Mouse (Mus musculus) cortical plate, adult 2 months (tissue): ENCODE results near the gene Nr1i3. TPM values are rescaled to one million over a fixed set of nuclear protein-coding genes. Genes with fewer than 3 reads are reported as not detected.

Experiments
- H3K27ac ChIP-seq: fragments of 200-500 bp; 2 replicates; pipeline ENCODE4 v1.5.1; 2012; ENCODE audit warnings: low read length, control low read depth, inconsistent platforms; ENCODE audit not compliant: insufficient read depth
- H3K4me1 ChIP-seq: fragments of 200-500 bp; 2 replicates; pipeline ENCODE4 v1.6.1; 2011; ENCODE audit warnings: low read length; ENCODE audit not compliant: control insufficient read depth, insufficient read depth
- H3K4me3 ChIP-seq: fragments of 200-500 bp; 2 replicates; pipeline ENCODE4 v1.5.1; 2011; ENCODE audit warnings: mild to moderate bottlenecking, low read length, control low read depth; ENCODE audit not compliant: insufficient read depth
- CTCF ChIP-seq: fragments of 200-500 bp; IDR thresholded peaks from 2 replicates; pipeline ENCODE4 v1.5.1; 2011; ENCODE audit warnings: mild to moderate bottlenecking, control low read depth, low read length; ENCODE audit not compliant: insufficient read depth; ENCODE audit errors: extremely low read depth
- POLR2A ChIP-seq: fragments of 200-500 bp; IDR thresholded peaks from 2 replicates; pipeline ENCODE4 v1.6.1; 2011; ENCODE audit warnings: mild to moderate bottlenecking, low read length, control low read depth; ENCODE audit not compliant: insufficient read depth; ENCODE audit errors: extremely low read depth
- polyA plus RNA-seq: library from polyadenylated mRNA; depleted of rRNA; stranded (reverse); fragments of >200 nt; gene quantifications from 2 replicates; pipeline ENCODE4 v1.2.3, GENCODE M21; 2012; rRNA removed

Nr1i3 gene
- polyA plus RNA-seq, 1 experiment = 0.15 TPM

DNA sequence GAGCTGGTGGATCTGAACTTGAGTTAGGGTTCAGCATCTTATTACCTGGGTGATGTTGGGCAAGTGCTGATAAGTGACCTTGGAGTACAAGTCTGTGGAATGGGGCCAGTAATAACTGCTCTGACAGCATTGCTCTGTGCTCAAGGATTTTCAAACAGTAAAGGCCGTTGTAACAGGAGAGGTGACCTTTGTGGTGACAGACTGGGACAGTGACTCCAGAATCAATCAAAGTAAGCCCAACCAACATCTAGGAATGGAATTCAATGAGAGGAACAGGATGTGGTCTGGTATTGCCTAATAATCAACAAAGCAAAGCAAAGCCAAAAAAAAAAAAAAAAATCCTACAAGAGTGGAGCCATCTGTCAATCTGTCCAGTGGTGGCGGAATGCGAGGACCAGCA lies 46.5 kb downstream of the Nr1i3 start:
- no peak overlapping the region for H3K27ac ChIP-seq
- peaks cover 8% of the 10 kb centered on the region for H3K4me1 ChIP-seq
- TF ChIP-seq POLR2A (no peak), CTCF (no peak)
- no peak overlapping the region for H3K4me3 ChIP-seq

DNA sequence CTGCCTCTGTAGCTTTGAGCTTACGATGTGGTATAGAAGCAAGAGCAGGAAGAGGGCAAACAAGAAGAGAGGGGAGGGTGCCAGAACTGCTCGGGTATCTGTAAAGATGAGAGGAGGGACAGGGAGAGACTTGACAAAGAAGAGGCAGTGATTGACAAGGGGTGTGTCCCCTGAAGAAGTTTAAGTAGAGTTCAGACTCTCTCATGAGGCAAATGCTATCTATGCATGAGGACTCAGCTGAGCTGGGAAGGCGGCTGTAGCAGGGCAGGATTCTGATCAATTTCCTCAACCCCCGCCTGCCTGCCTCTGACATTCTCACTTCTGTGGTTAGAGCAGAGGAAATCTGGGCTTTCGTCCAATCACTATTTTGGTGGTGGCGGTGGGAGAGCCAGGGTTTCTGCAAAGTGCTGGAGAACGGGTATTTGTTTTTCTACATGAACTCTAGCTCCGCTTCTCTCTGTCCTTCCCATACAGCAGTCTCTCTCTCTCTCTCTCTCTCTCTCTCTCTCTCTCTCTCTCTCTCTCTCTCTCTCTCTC lies 48.9 kb downstream of the Nr1i3 start:
- H3K4me1 ChIP-seq = peaks cover 8% of the 10 kb centered on the region

DNA sequence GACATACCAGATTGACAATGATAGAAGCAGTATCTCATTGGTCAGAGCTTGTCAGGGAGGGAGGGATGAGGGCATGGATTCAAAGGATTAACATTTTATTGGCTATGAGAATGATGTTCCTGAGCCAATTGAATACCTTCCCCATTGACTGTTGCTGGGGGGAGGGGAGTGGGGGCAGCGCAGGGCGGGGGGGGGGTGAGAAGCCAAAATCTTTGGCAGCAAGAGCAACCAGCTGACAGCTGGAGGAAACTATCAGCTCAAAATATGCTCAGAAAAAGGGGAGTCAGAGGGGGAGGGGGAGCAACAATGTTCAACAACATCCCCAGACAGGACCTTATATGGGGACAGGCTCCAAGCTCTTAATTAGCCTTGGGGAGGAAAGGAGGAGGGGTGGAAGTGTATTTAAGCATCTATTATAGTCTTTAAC lies 49.4 kb downstream of the Nr1i3 start:
- Histone ChIP-seq H3K27ac (peak overlapping the region; percentile 57; the same call in 1 of the 2 replicates), H3K4me3 (no peak overlapping the region), H3K4me1 (peaks cover 8% of the 10 kb centered on the region)
- TF ChIP-seq CTCF (no peak), POLR2A (no peak)

More for the DNA sequence above, 48.9 kb downstream of the Nr1i3 start:
- Histone ChIP-seq H3K4me3 (no peak overlapping the region; the same call in 1 of the 2 replicates), H3K27ac (peak overlapping the region; percentile 57)
- no peak for TF ChIP-seq POLR2A
- no peak for TF ChIP-seq CTCF

GRCm38 (mm10) chr1:171263666-171264461 lies 50.1 kb downstream of the Nr1i3 start:
- Histone ChIP-seq H3K4me1 (peaks cover 8% of the 10 kb centered on the region), H3K4me3 (no peak overlapping the region), H3K27ac (peak overlapping the region; percentile 53; the same call in 1 of the 2 replicates)
- no peak for TF ChIP-seq POLR2A
- TF ChIP-seq CTCF = no peak

DNA sequence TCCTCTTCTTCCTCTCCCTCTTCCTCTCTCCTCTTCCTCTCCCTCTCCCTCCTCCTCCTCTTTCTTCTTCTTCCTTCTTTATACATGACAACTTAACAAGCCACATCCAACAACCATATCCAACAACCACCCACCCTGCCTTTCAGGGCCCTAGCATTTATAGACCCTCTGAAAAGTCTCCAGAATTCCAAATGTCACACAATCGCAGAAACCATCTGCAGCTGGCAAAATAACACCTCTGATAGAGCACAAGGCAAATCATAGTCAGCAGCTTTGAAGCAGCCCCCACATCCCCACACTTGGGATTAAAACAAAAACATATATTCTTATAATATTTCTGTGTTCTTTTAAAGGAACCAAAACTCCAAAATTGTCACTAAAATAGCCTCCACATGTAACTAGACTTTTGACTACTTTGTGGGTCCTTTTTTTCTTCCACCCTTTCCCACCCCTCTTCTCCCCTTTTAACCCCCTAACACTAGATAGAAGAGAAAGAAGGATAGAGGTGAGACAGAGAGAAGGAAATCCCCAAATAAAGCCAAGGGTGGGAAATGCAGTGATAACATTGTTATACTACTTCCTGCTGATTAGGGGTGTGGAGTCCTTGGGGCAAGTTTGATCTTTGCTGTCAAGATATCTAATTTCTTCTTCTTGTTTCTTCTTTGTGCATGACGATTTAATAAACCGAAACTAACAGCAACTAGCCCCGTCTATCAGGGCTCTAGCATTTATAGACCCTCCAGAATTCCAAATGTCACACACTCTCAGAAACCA lies 52.4 kb downstream of the Nr1i3 start:
- TF ChIP-seq CTCF = no peak
- no peak for TF ChIP-seq POLR2A
- Histone ChIP-seq H3K4me3 (no peak overlapping the region), H3K27ac (no peak overlapping the region)

DNA sequence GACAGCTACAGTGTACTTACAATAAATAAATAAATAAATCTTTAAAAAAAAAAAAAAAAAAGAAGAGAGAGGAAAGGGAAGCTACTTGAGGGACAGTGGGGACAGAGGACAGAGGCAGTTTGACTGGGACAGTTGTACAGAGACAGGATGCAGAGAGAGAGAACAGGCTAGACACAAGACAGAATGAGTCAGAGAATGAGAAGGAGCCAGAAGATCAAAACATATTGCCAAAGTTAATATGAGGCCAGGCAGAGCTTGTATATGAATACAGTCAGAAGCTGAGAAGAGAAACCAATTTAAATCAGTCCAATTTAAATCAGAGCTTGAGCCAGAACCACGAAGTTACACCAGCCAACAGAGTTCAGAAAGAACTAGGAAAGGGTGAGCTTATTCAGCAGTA lies 54.6 kb downstream of the Nr1i3 start:
- Histone ChIP-seq H3K4me3 (no peak overlapping the region), H3K27ac (no peak overlapping the region), H3K4me1 (peaks cover 9% of the 10 kb centered on the region)
- TF ChIP-seq POLR2A (no peak), CTCF (no peak)

More for the DNA sequence above, 52.4 kb downstream of the Nr1i3 start:
- H3K4me1 ChIP-seq = peaks cover 11% of the 10 kb centered on the region

DNA sequence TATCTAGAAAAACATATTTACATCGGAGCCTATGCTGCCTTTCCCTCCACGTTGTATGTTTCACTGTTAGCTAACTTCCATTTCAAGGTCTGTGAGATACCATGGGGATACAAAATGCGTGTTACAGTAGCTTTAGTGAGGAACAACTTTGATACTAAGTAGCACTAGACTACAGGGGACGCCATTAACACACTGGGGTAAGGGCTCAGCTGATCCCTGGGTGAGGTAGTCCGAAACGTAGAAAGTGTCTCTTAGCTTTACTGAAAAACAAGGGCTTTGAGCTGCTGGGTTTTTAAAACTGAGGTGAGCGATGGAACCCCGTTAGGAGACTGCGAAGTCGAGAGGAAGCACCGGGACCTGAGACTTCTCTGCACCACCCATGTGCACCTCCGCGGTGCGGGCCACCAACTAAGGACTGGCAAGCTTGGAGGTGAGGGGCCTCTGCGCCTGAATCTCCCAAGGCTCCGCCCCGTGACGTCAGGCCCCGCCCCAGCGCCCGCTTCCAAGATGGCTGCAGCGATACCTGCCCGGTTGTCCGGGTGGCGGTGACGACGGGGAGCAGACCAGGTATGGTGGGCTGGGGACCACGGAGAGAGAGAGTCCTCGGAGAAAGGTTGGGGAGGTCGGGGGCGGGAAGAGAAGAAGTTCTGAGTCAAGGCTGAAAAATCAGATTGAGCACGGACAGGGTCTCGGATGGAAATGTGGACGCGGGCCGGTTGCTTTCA lies 56.2 kb downstream of the Nr1i3 start, which contains the start of gene B4galt3:
Gene B4galt3 (plus strand): TSS at position 481 of the 725 bp plus-strand sequence.
- TF ChIP-seq CTCF (no peak), POLR2A (peak; percentile 99)
- Histone ChIP-seq H3K4me1 (peaks cover 7% of the 10 kb centered on the region; the same call in 1 of the 2 replicates), H3K27ac (peak within 1 kb of the TSS; percentile 54), H3K4me3 (peak within 1 kb of the TSS; percentile 95)

Other genes with a start within 250 kb of the Nr1i3 start
- 6.1 and 6.4 TPM in 2 replicates for gene Fcgr2b, start 237.4 kb upstream of the Nr1i3 start, polyA plus RNA-seq
- gene Fcgr4, start 195.1 kb upstream of the Nr1i3 start, polyA plus RNA-seq = 0.31 and 0.57 TPM in 2 replicates
- 20.6 and 21.1 TPM in 2 replicates for gene Fcgr3, start 149.0 kb upstream of the Nr1i3 start, polyA plus RNA-seq
- gene Cfap126, start 100.1 kb upstream of the Nr1i3 start, polyA plus RNA-seq = 2.7 and 4.5 TPM in 2 replicates
- 219 and 242 TPM in 2 replicates for gene Sdhc, start 63.4 kb upstream of the Nr1i3 start, polyA plus RNA-seq
- gene Mpz, start 63.3 kb upstream of the Nr1i3 start, polyA plus RNA-seq = 0.13 and 0.19 TPM in 2 replicates
- gene Pcp4l1, start 17.7 kb upstream of the Nr1i3 start, polyA plus RNA-seq = 109 and 168 TPM in 2 replicates
- 82.2 and 94.6 TPM in 2 replicates for gene Tomm40l, start 8.5 kb downstream of the Nr1i3 start, polyA plus RNA-seq
- gene Apoa2, start 11.1 kb downstream of the Nr1i3 start, polyA plus RNA-seq = 2.8 and 3.0 TPM in 2 replicates
- 35.9 and 40.7 TPM in 2 replicates for gene Fcer1g, start 20.4 kb downstream of the Nr1i3 start, polyA plus RNA-seq
- gene Adamts4, start 36.5 kb downstream of the Nr1i3 start, polyA plus RNA-seq = 14.4 and 20.1 TPM in 2 replicates
- gene Ndufs2, start 37.4 kb downstream of the Nr1i3 start, polyA plus RNA-seq = 202 and 215 TPM in 2 replicates
- gene B4galt3, start 56.4 kb downstream of the Nr1i3 start, polyA plus RNA-seq = 73.7 and 74.1 TPM in 2 replicates
- 72.1 and 76.9 TPM in 2 replicates for gene Ppox, start 67.2 kb downstream of the Nr1i3 start, polyA plus RNA-seq
- gene Usp21, start 74.0 kb downstream of the Nr1i3 start, polyA plus RNA-seq = 70.2 TPM in 2 replicates
- gene Ufc1, start 81.1 kb downstream of the Nr1i3 start, polyA plus RNA-seq = 93.9 and 98.8 TPM in 2 replicates
- gene Dedd, start 115.2 kb downstream of the Nr1i3 start, polyA plus RNA-seq = 45.0 and 50.2 TPM in 2 replicates
- 71.3 and 77.3 TPM in 2 replicates for gene Nit1, start 131.7 kb downstream of the Nr1i3 start, polyA plus RNA-seq
- 138 and 141 TPM in 2 replicates for gene Pfdn2, start 131.7 kb downstream of the Nr1i3 start, polyA plus RNA-seq
- 8.8 and 10.4 TPM in 2 replicates for gene Klhdc9, start 146.8 kb downstream of the Nr1i3 start, polyA plus RNA-seq
- 3.2 and 3.8 TPM in 2 replicates for gene Nectin4, start 156.1 kb downstream of the Nr1i3 start, polyA plus RNA-seq
- 1.6 and 2.1 TPM in 2 replicates for gene Arhgap30, start 175.0 kb downstream of the Nr1i3 start, polyA plus RNA-seq
- gene Usf1, start 197.3 kb downstream of the Nr1i3 start, polyA plus RNA-seq = 99.2 and 102 TPM in 2 replicates
- 2.1 TPM in 2 replicates for gene Tstd1, start 204.9 kb downstream of the Nr1i3 start, polyA plus RNA-seq
- gene F11r, start 223.6 kb downstream of the Nr1i3 start, polyA plus RNA-seq = 8.0 and 9.0 TPM in 2 replicates